Comparison of ENCODE assay signal across 25 mouse cellular contexts in genomic region chr14:60422920-60423319, GRCm38 (mm10). TPM values are rescaled to one million over a fixed set of nuclear protein-coding genes. Genes with fewer than 3 reads are reported as not detected.
"Had no signal": no experiment of that assay in that cellular context is flagged by ENCODE, and none has a peak within 500 bp of the region (broad histone marks: within the 10 kb centered on the region; RNA-seq: fewer than 3 reads in every experiment).

No protein-coding gene starts in this region.

- H3K4me3 ChIP-seq: heart, adult 2 months; heart, embryonic 13.5 days; heart, embryonic 15.5 days; hindbrain, embryonic 13.5 days; hindbrain, embryonic 15.5 days; kidney, embryonic 15.5 days; limb, embryonic 10.5 days; limb, embryonic 12.5 days; liver, embryonic 13.5 days had no signal

- DNase-seq: gastrocnemius, postnatal 10 days; gastrocnemius, postnatal 25 days; heart, adult 11 months; heart, adult 2 months; heart, postnatal 14 days; heart, postnatal 36 days; kidney, adult 11 months; kidney, adult 2 months; kidney, adult 9 months; kidney, postnatal 14 days; kidney, postnatal 36 days; layer of hippocampus, adult 9-11 months; layer of hippocampus, postnatal 36 days; liver; liver, embryonic 13.5 days had no signal

- ATAC-seq: hindbrain, postnatal 0 days; intestine, embryonic 16.5 days had no signal

- H3K27ac ChIP-seq: heart, adult 2 months; heart, embryonic 13.5 days; heart, embryonic 15.5 days; hindbrain, embryonic 13.5 days; hindbrain, embryonic 15.5 days; hindbrain, postnatal 0 days; kidney, embryonic 15.5 days; kidney, postnatal 0 days; limb, embryonic 10.5 days; limb, embryonic 12.5 days; liver, embryonic 13.5 days had no signal

RNA-seq across cellular contexts. Expression of gene Amer2, which starts 49.9 kb away (rescaled TPM):
- total RNA-seq: heart, adult 2 months; heart, postnatal 14 days; heart, postnatal 36 days had no signal
